Mouse (Mus musculus) olfactory bulb, adult 2 months (tissue): ENCODE results near the gene Sart3.
A peak's percentile ranks its signal among the peaks of the same experiment; 100 is the strongest.

Source experiments
- CTCF ChIP-seq: fragments of 200-500 bp; IDR thresholded peaks from 2 replicates; pipeline ENCODE4 v1.5.1; 2012; ENCODE audit warnings: low read depth, mild to moderate bottlenecking, low read length, moderate library complexity; ENCODE audit not compliant: insufficient read depth
- POLR2A ChIP-seq: fragments of 200-500 bp; IDR thresholded peaks from 2 replicates; pipeline ENCODE4 v1.6.1; 2012; ENCODE audit warnings: mild to moderate bottlenecking, low read depth, low read length, moderate library complexity; ENCODE audit not compliant: insufficient read depth

GRCm38 (mm10) chr5:113771213-113772162, 822 bp downstream of the Sart3 start:
- peak; percentile 47; the same call in 1 of the 2 replicates for TF ChIP-seq POLR2A
- no peak for TF ChIP-seq CTCF
